Mouse (Mus musculus) testis, adult 2 months (tissue): Measurements from ENCODE around the gene Cux1.

Experiments
- CTCF ChIP-seq: fragments of 200-500 bp; IDR thresholded peaks from 2 replicates; pipeline ENCODE4 v1.5.1; 2012; ENCODE audit warnings: low read depth, mild to moderate bottlenecking, inconsistent platforms, low read length, moderate library complexity; ENCODE audit not compliant: control insufficient read depth, insufficient read depth, insufficient replicate concordance
- POLR2A ChIP-seq: fragments of 200-500 bp; IDR thresholded peaks from 2 replicates; pipeline ENCODE4 v1.6.1; 2012; ENCODE audit warnings: low read depth, mild to moderate bottlenecking, inconsistent platforms, low read length, moderate library complexity; ENCODE audit not compliant: control insufficient read depth

DNA sequence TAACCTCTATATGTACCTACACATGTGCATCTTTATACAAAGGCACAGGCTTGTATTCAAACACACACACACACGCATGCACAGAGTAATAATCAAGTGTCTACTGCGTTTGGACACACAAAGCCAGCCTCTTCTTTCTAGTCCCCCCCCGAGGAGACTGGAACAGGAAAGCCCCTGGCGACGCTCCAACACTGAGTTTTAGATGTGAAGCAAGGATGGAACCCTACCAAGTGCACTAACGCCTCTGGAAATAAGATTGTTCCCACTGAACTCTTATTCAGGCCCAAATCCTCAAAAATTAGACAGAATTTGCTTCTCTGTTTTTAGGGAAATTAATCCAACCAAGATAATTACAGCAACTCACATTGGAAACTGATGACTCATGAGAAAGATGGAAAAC, 212.6 kb downstream of the Cux1 start:
- TF ChIP-seq POLR2A (no peak), CTCF (no peak)
